In genomic region chr6:72570644-72571397, GRCm38 (mm10) we compare ENCODE assay signal across 22 mouse cellular contexts. TPM values are rescaled to one million over a fixed set of nuclear protein-coding genes. Genes with fewer than 3 reads are reported as not detected.
DNase-seq lines count a peak whose midpoint lies in the region; ATAC-seq and TF ChIP-seq lines count a peak whose summit lies in the region.
"Had no signal": no experiment of that assay in that cellular context is flagged by ENCODE, and none has a peak within 500 bp of the region (broad histone marks: within the 10 kb centered on the region; RNA-seq: fewer than 3 reads in every experiment).

No protein-coding gene starts in this region.

- TF ChIP-seq POLR2A in liver, adult 2 months (IDR thresholded peaks at IDR 0.05; ENCODE audit: extremely low read depth, insufficient read depth, low read length) = no peak
- no peak for TF ChIP-seq POLR2A in olfactory bulb, adult 2 months (IDR thresholded peaks at IDR 0.05; ENCODE audit: insufficient read depth, low read depth, low read length)

- no peaks in the 10 kb centered on the region for H3K27me3 ChIP-seq in heart, embryonic 12.5 days (replicated peaks)
- no peaks in the 10 kb centered on the region for H3K27me3 ChIP-seq in liver, adult 2 months (ENCODE audit: control insufficient read depth, insufficient read depth, low read length)
- H3K27me3 ChIP-seq in heart, postnatal 0 days (ENCODE audit: control insufficient read depth, insufficient read depth, low read length) = no peaks in the 10 kb centered on the region
- H3K27me3 ChIP-seq: embryonic facial prominence, embryonic 13.5 days; limb, embryonic 13.5 days; neural tube, embryonic 12.5 days had no signal

- peaks cover 4% of the 10 kb centered on the region; the same call in 1 of the 2 replicates for H3K79me2 ChIP-seq in liver, adult 2 months (ENCODE audit: control insufficient read depth, insufficient read depth, low read length)

- no peak for TF ChIP-seq CTCF in liver, adult 2 months (IDR thresholded peaks at IDR 0.05; ENCODE audit: low read depth, low read length)
- TF ChIP-seq CTCF in heart, postnatal 0 days (IDR thresholded peaks at IDR 0.05; ENCODE audit: low read depth) = no peak
- TF ChIP-seq CTCF in olfactory bulb, adult 2 months (IDR thresholded peaks at IDR 0.05; ENCODE audit: insufficient read depth, low read depth, low read length) = no peak

- ATAC-seq in heart, embryonic 12.5 days (ENCODE audit: insufficient number of reproducible peaks, low FRiP score) = no peak
- ATAC-seq in heart, postnatal 0 days (ENCODE audit: insufficient read depth, low read depth) = peak; percentile 77
- ATAC-seq: forebrain, postnatal 0 days; hindbrain, embryonic 16.5 days had no signal

- WGBS in heart, embryonic 12.5 days = 90% methylated on average over 10 of the region's 10 CpGs
- 35% methylated on average over 10 of the region's 10 CpGs for WGBS in liver, adult 2 months
- 66% methylated on average over 10 of the region's 10 CpGs for WGBS in heart, postnatal 0 days
- WGBS in olfactory bulb, adult 2 months = 65% methylated on average over 10 of the region's 10 CpGs

- H3K4me2 ChIP-seq in heart, embryonic 12.5 days = no peak overlapping the region
- no peak overlapping the region for H3K4me2 ChIP-seq in heart, postnatal 0 days (ENCODE audit: low read depth, low read length)
- H3K4me2 ChIP-seq: embryonic facial prominence, embryonic 13.5 days; limb, embryonic 13.5 days; neural tube, embryonic 12.5 days had no signal

- no peaks in the 10 kb centered on the region for H3K9me3 ChIP-seq in heart, embryonic 12.5 days (replicated peaks)
- no peaks in the 10 kb centered on the region for H3K9me3 ChIP-seq in heart, postnatal 0 days (replicated peaks; ENCODE audit: control insufficient read depth, low read length)
- H3K9me3 ChIP-seq: embryonic facial prominence, embryonic 13.5 days; limb, embryonic 13.5 days; neural tube, embryonic 12.5 days had no signal

- no peak overlapping the region for H3K4me3 ChIP-seq in heart, embryonic 12.5 days
- no peak overlapping the region for H3K4me3 ChIP-seq in liver, adult 2 months (ENCODE audit: insufficient read depth, low read depth, low read length)
- H3K4me3 ChIP-seq in heart, postnatal 0 days (ENCODE audit: low read depth, low read length) = no peak overlapping the region
- H3K4me3 ChIP-seq in olfactory bulb, adult 2 months (ENCODE audit: insufficient read depth, low read depth, low read length) = no peak overlapping the region
- H3K4me3 ChIP-seq: embryonic facial prominence, embryonic 13.5 days; limb, embryonic 13.5 days; neural tube, embryonic 12.5 days had no signal

- TF ChIP-seq EP300 in heart, postnatal 0 days (IDR thresholded peaks at IDR 0.05; ENCODE audit: low read depth) = peak; percentile 64; the same call in 1 of the 2 replicates

- H3K9ac ChIP-seq in heart, embryonic 12.5 days = no peak overlapping the region
- peak overlapping the region; percentile 3; the same call in 1 of the 2 replicates for H3K9ac ChIP-seq in liver, adult 2 months (ENCODE audit: low read depth, low read length)
- H3K9ac ChIP-seq in heart, postnatal 0 days (replicated peaks; ENCODE audit: low read depth, low read length) = no peak overlapping the region
- H3K9ac ChIP-seq: embryonic facial prominence, embryonic 13.5 days; forebrain, postnatal 0 days; limb, embryonic 13.5 days; neural tube, embryonic 12.5 days had no signal

- no peak overlapping the region for H3K27ac ChIP-seq in heart, embryonic 12.5 days (ENCODE audit: poor library complexity, severe bottlenecking)
- peak overlapping the region; percentile 62 for H3K27ac ChIP-seq in liver, adult 2 months (replicated peaks; ENCODE audit: insufficient read depth, low read depth, low read length)
- peak overlapping the region; percentile 73 for H3K27ac ChIP-seq in heart, postnatal 0 days (ENCODE audit: low read depth)
- H3K27ac ChIP-seq in olfactory bulb, adult 2 months (ENCODE audit: insufficient read depth, low read depth, low read length) = 0 out of 2 replicates have a peak overlapping the region, but pooled peaks have one; percentile 9
- H3K27ac ChIP-seq: embryonic facial prominence, embryonic 13.5 days; limb, embryonic 13.5 days; neural tube, embryonic 12.5 days had no signal

- peaks cover 6% of the 10 kb centered on the region for H3K4me1 ChIP-seq in heart, embryonic 12.5 days (replicated peaks)
- H3K4me1 ChIP-seq in liver, adult 2 months (ENCODE audit: control insufficient read depth, insufficient read depth, low read length) = peaks cover 25% of the 10 kb centered on the region
- peaks cover 5% of the 10 kb centered on the region; the same call in 1 of the 2 replicates for H3K4me1 ChIP-seq in heart, postnatal 0 days (ENCODE audit: control insufficient read depth, insufficient read depth)
- H3K4me1 ChIP-seq in olfactory bulb, adult 2 months (ENCODE audit: control insufficient read depth, insufficient read depth, low read length) = peaks cover 8% of the 10 kb centered on the region
- H3K4me1 ChIP-seq: neural tube, embryonic 12.5 days had no signal

- H3K36me3 ChIP-seq in heart, embryonic 12.5 days = peaks cover 33% of the 10 kb centered on the region
- H3K36me3 ChIP-seq in liver, adult 2 months (ENCODE audit: control insufficient read depth, insufficient read depth, low read length) = peaks cover 23% of the 10 kb centered on the region; the same call in 1 of the 2 replicates
- H3K36me3 ChIP-seq in heart, postnatal 0 days (replicated peaks; ENCODE audit: control insufficient read depth, insufficient read depth, low read length) = peaks cover 30% of the 10 kb centered on the region

- DNase-seq in heart, adult 11 months = peak; percentile 96
- peak; percentile 99 for DNase-seq in liver, adult 2 months (ENCODE audit: extremely low read depth, low read depth, low spot score)
- no peak for DNase-seq in liver
- DNase-seq in heart, postnatal 0 days (ENCODE audit: low spot score) = peak; percentile 57
- DNase-seq in cerebellum, adult 8-10 months = no peak
- no peak for DNase-seq in right cerebral cortex, postnatal 25 days
- DNase-seq: adrenal gland, postnatal 10 days; cerebellum, adult 18-20 months; forebrain, postnatal 0 days; gastrocnemius, postnatal 25 days; kidney, adult 18-20 months; kidney, postnatal 25 days; lung, adult 2 months; lung, postnatal 36 days; right cerebral cortex, postnatal 4 days had no signal

RNA-seq across cellular contexts. Expression of gene Capg, which starts 26.6 kb away (rescaled TPM):
- 22.5 and 24.7 TPM in 2 replicates for polyA plus RNA-seq in heart, embryonic 12.5 days (2016; fragmentation: Nextera tagmentation; extraction: Ambion mirVana)
- total RNA-seq in liver, adult 2 months (2014; rRNA removed) = 3.9 and 4.3 TPM in 2 replicates
- polyA plus RNA-seq in liver, adult 2 months (2012; rRNA removed) = 2.2 and 2.8 TPM in 2 replicates
- 25.1 and 53.6 TPM in 2 replicates for total RNA-seq in heart, postnatal 0 days (2014; rRNA removed; ENCODE audit: low replicate concordance)
- polyA plus RNA-seq in heart, postnatal 0 days (2015; fragmentation: Nextera tagmentation; extraction: Ambion mirVana) = 24.9 and 25.9 TPM in 2 replicates
- not detected in 2 replicates for polyA plus RNA-seq in olfactory bulb, adult 2 months (2012; ENCODE audit: insufficient read depth, insufficient read length, low replicate concordance, missing spikeins)

RNA-seq across cellular contexts. Expression of gene Elmod3, which starts 27.4 kb away (rescaled TPM):
- 12.6 and 13.2 TPM in 2 replicates for polyA plus RNA-seq in heart, embryonic 12.5 days (2016; fragmentation: Nextera tagmentation; extraction: Ambion mirVana)
- total RNA-seq in liver, adult 2 months (2014; rRNA removed) = 7.6 and 9.5 TPM in 2 replicates
- 14.7 and 16.0 TPM in 2 replicates for polyA plus RNA-seq in liver, adult 2 months (2012; rRNA removed)
- 21.9 and 30.9 TPM in 2 replicates for total RNA-seq in heart, postnatal 0 days (2014; rRNA removed; ENCODE audit: low replicate concordance)
- 17.6 and 18.6 TPM in 2 replicates for polyA plus RNA-seq in heart, postnatal 0 days (2015; fragmentation: Nextera tagmentation; extraction: Ambion mirVana)
- polyA plus RNA-seq in olfactory bulb, adult 2 months (2012; ENCODE audit: insufficient read depth, insufficient read length, low replicate concordance, missing spikeins) = not detected in 2 replicates

RNA-seq across cellular contexts. Expression of gene Retsat, which starts 27.5 kb away (rescaled TPM):
- polyA plus RNA-seq in heart, embryonic 12.5 days (2016; fragmentation: Nextera tagmentation; extraction: Ambion mirVana) = 13.8 and 16.0 TPM in 2 replicates
- total RNA-seq in liver, adult 2 months (2014; rRNA removed) = 151 and 180 TPM in 2 replicates
- 303 and 340 TPM in 2 replicates for polyA plus RNA-seq in liver, adult 2 months (2012; rRNA removed)
- 21.8 and 41.8 TPM in 2 replicates for total RNA-seq in heart, postnatal 0 days (2014; rRNA removed; ENCODE audit: low replicate concordance)
- 64.4 and 69.1 TPM in 2 replicates for polyA plus RNA-seq in heart, postnatal 0 days (2015; fragmentation: Nextera tagmentation; extraction: Ambion mirVana)
- polyA plus RNA-seq in olfactory bulb, adult 2 months (2012; ENCODE audit: insufficient read depth, insufficient read length, low replicate concordance, missing spikeins) = not detected in 2 replicates

RNA-seq across cellular contexts. Expression of gene Tgoln1, which starts 46.0 kb away (rescaled TPM):
- 27.5 and 27.9 TPM in 2 replicates for polyA plus RNA-seq in heart, embryonic 12.5 days (2016; fragmentation: Nextera tagmentation; extraction: Ambion mirVana)
- 68.7 and 85.5 TPM in 2 replicates for total RNA-seq in liver, adult 2 months (2014; rRNA removed)
- 41.4 and 48.0 TPM in 2 replicates for polyA plus RNA-seq in liver, adult 2 months (2012; rRNA removed)
- 16.4 and 22.5 TPM in 2 replicates for total RNA-seq in heart, postnatal 0 days (2014; rRNA removed; ENCODE audit: low replicate concordance)
- polyA plus RNA-seq in heart, postnatal 0 days (2015; fragmentation: Nextera tagmentation; extraction: Ambion mirVana) = 19.4 and 21.3 TPM in 2 replicates
- not detected in 2 replicates for polyA plus RNA-seq in olfactory bulb, adult 2 months (2012; ENCODE audit: insufficient read depth, insufficient read length, low replicate concordance, missing spikeins)

RNA-seq across cellular contexts. Expression of gene Sh2d6, which starts 49.3 kb away (rescaled TPM):
- not detected in 2 replicates for polyA plus RNA-seq in heart, embryonic 12.5 days (2016; fragmentation: Nextera tagmentation; extraction: Ambion mirVana)
- not detected in 2 replicates for total RNA-seq in liver, adult 2 months (2014; rRNA removed)
- not detected in 2 replicates for polyA plus RNA-seq in liver, adult 2 months (2012; rRNA removed)
- total RNA-seq in heart, postnatal 0 days (2014; rRNA removed; ENCODE audit: low replicate concordance) = not detected in 2 replicates
- not detected in 2 replicates for polyA plus RNA-seq in heart, postnatal 0 days (2015; fragmentation: Nextera tagmentation; extraction: Ambion mirVana)
- polyA plus RNA-seq in olfactory bulb, adult 2 months (2012; ENCODE audit: insufficient read depth, insufficient read length, low replicate concordance, missing spikeins) = not detected in 2 replicates
- total RNA-seq: monocyte, adult 5-6 weeks had no signal

Comparison
In these comparisons a context has a peak if more than half of its experiments do, and no peak if none do; other contexts are left out.
1. DNase-seq: peak in heart, adult 11 months (single experiment), liver, adult 2 months (single experiment) and heart, postnatal 0 days (single experiment); none in liver (single experiment), cerebellum, adult 8-10 months (single experiment) and right cerebral cortex, postnatal 25 days (single experiment).
2. RNA of gene Elmod3, which starts 27.4 kb away (polyA plus RNA-seq): 17.6 to 18.6 TPM in heart, postnatal 0 days, 14.7 to 16.0 TPM in liver, adult 2 months and 12.6 to 13.2 TPM in heart, embryonic 12.5 days; not detected in olfactory bulb, adult 2 months; every median in the first group is over 10 times any median in the second.
3. RNA of gene Retsat, which starts 27.5 kb away (polyA plus RNA-seq): 303 to 340 TPM in liver, adult 2 months, 64.4 to 69.1 TPM in heart, postnatal 0 days and 13.8 to 16.0 TPM in heart, embryonic 12.5 days; not detected in olfactory bulb, adult 2 months; every median in the first group is over 10 times any median in the second.